In the genomic region with DNA sequence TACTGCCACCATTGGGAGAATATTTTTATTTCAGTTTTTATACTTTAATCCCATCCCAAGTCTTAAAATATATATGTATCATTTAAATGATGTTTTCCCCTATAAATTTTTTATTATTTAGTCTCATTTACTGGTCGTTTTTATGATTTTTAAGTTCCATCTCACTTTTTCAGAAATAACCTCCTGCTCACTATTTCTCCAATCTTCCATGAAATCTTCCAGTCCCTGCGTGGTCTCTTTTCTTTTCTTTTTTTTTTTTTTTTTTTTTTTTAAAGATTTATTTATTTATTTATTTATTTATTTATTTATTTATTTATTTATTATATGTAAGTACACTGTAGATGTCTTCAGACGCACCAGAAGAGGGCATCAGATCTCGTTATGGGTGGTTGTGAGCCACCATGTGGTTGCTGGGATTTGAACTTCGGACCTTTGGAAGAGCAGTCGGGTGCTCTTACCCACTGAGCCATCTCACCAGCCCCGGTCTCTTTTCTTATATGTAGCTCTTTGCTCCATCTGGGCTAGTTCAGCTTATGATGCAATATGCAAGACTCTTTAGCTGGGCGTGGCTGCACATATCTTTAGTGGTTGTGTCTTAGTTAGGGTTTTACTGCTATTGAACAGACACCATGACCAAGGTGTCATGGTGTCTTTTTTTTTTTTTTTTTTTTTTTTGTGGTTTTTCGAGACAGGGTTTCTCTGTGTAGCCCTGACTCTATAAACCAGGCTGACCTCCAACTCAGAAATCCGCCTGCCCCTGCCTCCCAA, we compare ENCODE assay signal across 5 mouse cellular contexts.
DNase-seq lines count a peak whose midpoint lies in the region; ATAC-seq and TF ChIP-seq lines count a peak whose summit lies in the region.
"Not testable (repeated sequence)": the region's sequence is repeated elsewhere in the genome, so short reads cannot be mapped to it uniquely, and the experiment has no call there.

No protein-coding gene starts in this region.

- H3K4me2 ChIP-seq in CH12.LX (ENCODE audit: insufficient read depth, low read depth, poor library complexity, severe bottlenecking); intestine, postnatal 0 days (replicated peaks; ENCODE audit: low read depth); myocyte (ENCODE audit: low read depth): not testable (repeated sequence)

- dilution Hi-C loops in CH12.LX (cut with MboI; ENCODE audit: extremely low pct_ligation_motif_present, extremely low pct_unique_long_range_greater_than_20kb, low sequenced_read_pairs) = not testable (repeated sequence)

- TF ChIP-seq RAD21 in CH12.LX (IDR thresholded peaks at IDR 0.05; ENCODE audit: low read depth, low read length) = not testable (repeated sequence)

- DNase-seq in 3T3-L1 (ENCODE audit: low read depth, low spot score) = peak; percentile 19
- not testable (repeated sequence) for DNase-seq in CH12.LX (ENCODE audit: extremely low read depth)
- peak; percentile 59 for DNase-seq in MEL-GATA-1-ER (ENCODE audit: extremely low read depth, low read depth)

- not testable (repeated sequence) for TF ChIP-seq CTCF in CH12.LX (conservative IDR thresholded peaks at IDR 0.05 in 1 of 2, IDR thresholded peaks at IDR 0.05 in 1 of 2; ENCODE audit: low read depth in 2 of 2, low read length in 2 of 2); intestine, postnatal 0 days (IDR thresholded peaks at IDR 0.05; ENCODE audit: low read depth)

- in situ Hi-C loops in CH12.LX (cut with MboI; ENCODE audit: low pct_ligation_motif_present, low pct_unique_long_range_greater_than_20kb, low sequenced_read_pairs) = loop anchor here (25.0 kb wide), 2 partner anchors 594 to 969 kb away; no protein-coding TSS in a partner anchor

- not testable (repeated sequence) for TF ChIP-seq EP300 in CH12.LX (IDR thresholded peaks at IDR 0.05; ENCODE audit: low read length)

- H3K9ac ChIP-seq in CH12.LX (ENCODE audit: insufficient read depth, low read depth); intestine, postnatal 0 days (ENCODE audit: low read depth, low read length): not testable (repeated sequence)

- H3K9me3 ChIP-seq in CH12.LX (replicated peaks; ENCODE audit: low read length); intestine, postnatal 0 days (ENCODE audit: control insufficient read depth): not testable (repeated sequence)

- not testable (repeated sequence) for H3K4me3 ChIP-seq in CH12.LX (replicated peaks in 1 of 3; ENCODE audit: low read depth in 2 of 3, low read length in 2 of 3, poor library complexity in 1 of 3); intestine, postnatal 0 days (ENCODE audit: low read depth, low read length); myocyte

- WGBS in intestine, postnatal 0 days = 81% methylated on average over 9 of the region's 10 CpGs

- H3K27me3 ChIP-seq in CH12.LX (replicated peaks); intestine, postnatal 0 days (replicated peaks; ENCODE audit: control insufficient read depth, insufficient read depth, low read length); myocyte (ENCODE audit: control insufficient read depth, insufficient read depth, insufficient read length): not testable (repeated sequence)

- not testable (repeated sequence) for H3K4me1 ChIP-seq in CH12.LX (ENCODE audit: control insufficient read depth in 1 of 2, insufficient read depth in 2 of 2); intestine, postnatal 0 days (replicated peaks; ENCODE audit: control insufficient read depth, insufficient read depth, low read length)

- TF ChIP-seq POLR2A in CH12.LX (IDR thresholded peaks at IDR 0.05; ENCODE audit: low read depth, low read length); myocyte (IDR thresholded peaks at IDR 0.05; ENCODE audit: insufficient read length, low read depth): not testable (repeated sequence)

- 0 out of 2 replicates have a peak, but pooled peaks have one; percentile 22 for ATAC-seq in intestine, postnatal 0 days

- H3ac ChIP-seq in myocyte (ENCODE audit: control insufficient read depth, insufficient read length) = not testable (repeated sequence)

- H3K27ac ChIP-seq in CH12.LX (ENCODE audit: insufficient read depth, low read depth); intestine, postnatal 0 days (ENCODE audit: low read depth, low read length): not testable (repeated sequence)

- H3K79me2 ChIP-seq in CH12.LX (replicated peaks; ENCODE audit: control insufficient read depth, extremely low read depth, insufficient read depth, poor library complexity, severe bottlenecking); myocyte (ENCODE audit: control insufficient read depth, insufficient read depth): not testable (repeated sequence)

- H3K36me3 ChIP-seq in CH12.LX (replicated peaks in 1 of 2; ENCODE audit: control insufficient read depth in 1 of 2, insufficient read depth in 1 of 2, low read length in 1 of 2) = peaks cover 3 to 24% of the 10 kb centered on the region in 2 experiments
- H3K36me3 ChIP-seq in intestine, postnatal 0 days (ENCODE audit: control insufficient read depth, insufficient read depth); myocyte (ENCODE audit: control insufficient read depth, insufficient read depth): not testable (repeated sequence)

TF ChIP-seq in CH12.LX, 34 proteins besides CTCF, POLR2A, EP300 and RAD21:
- TF ChIP-seq TBP (conservative IDR thresholded peaks at IDR 0.05; ENCODE audit: low read depth, low read length) = 0 out of 2 replicates have a peak, but pooled peaks have one; percentile 34
- TF ChIP-seq ZNF384 (IDR thresholded peaks at IDR 0.05; ENCODE audit: low read depth, low read length) = 0 out of 2 replicates have a peak, but pooled peaks have one; percentile 8

TF ChIP-seq in myocyte, 11 proteins besides CTCF, POLR2A, EP300 and RAD21:
- 0 out of 2 replicates have a peak, but pooled peaks have one; percentile 12 for TF ChIP-seq CEBPB (IDR thresholded peaks at IDR 0.05; ENCODE audit: insufficient read depth, poor library complexity, severe bottlenecking)
TF ChIP-seq in myocyte: peak in this region for 1; not testable (repeated sequence) for 10.
